Mouse (Mus musculus): Measurements from ENCODE around the gene Prss47.
A peak's percentile ranks its signal among the peaks of the same experiment; 100 is the strongest.

Prss47 gene

DNA sequence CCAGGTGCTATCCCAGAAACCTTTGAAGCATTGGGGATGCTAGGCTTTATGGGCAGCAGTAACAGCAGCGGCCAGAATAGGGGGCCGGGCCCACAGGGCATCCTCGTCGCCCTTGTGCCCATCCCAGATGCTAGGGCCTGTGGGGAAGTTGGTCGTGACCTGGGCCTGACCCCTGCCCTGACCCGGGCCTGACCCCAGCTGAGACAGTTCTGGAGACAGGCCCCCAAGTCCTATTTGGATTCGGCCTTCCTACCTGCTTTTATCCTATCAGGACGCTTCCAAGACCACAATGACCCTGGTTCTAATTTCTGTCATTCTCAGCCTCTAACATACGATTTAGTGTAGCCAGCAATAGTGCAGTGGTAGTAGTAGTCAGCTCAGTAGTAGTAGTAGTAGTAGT, at the start of gene Prss47:
Gene Prss47 (minus strand): TSS at position 101 of the 400 bp plus-strand sequence.
- DNase-seq: no peak

DNA sequence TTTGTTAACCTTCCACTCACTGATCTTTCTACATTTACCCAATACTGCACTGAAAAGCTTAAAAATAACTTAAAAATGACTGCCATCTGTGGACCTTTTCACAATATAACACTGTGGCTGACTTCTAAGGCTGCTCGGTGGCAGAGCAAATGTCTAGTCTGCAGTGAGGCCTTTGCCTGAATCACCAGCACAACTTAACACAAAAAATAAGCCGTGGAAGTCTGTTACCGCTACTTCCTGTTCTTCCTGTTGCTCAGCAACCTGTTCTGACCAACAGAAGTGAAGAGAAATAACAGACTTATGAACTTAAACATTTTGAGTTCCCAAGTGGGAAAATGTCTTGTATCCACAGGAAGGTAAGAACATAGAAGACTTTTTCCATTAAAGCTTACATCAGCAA, 48.7 kb upstream of the Prss47 start:
- DNase-seq: no peak

DNA sequence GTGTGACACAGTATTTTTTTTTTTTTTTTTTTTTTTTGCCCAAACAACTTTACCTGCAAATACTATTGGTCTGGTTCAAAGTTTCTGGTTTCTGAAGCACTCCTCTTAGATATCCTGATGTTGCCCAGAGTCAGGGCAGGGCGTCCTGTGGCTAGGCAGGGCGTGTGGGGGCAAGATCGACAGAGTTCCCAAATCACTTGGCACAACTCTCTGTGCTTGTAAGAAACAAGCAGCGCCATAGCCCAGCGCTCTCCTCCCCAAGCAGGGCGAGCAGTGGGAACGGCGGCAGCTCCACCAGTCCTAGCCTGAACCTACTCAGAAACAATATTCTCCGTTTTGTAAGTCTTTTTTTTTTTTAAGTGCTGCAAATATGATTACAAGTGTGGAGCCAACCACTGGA, 48.1 kb upstream of the Prss47 start:
- DNase-seq: no peak

DNA sequence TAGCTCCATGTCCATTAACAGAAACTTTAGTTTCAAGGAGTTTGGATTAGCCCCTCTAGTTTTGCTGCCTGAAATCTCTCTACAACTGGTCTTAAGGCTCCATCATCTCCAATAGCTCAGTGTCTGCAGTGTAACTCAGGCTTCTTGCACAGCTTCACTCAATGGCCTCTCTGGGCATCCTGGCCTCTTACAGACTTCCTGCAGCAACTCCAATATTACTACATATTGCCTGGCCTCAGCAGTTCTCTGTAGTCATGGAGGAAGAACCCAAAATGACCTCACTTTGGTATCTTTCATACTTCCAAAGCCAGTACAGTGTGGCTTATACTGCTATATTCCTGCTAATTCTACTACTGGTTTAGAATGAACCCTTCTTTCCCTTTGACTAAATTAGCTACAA, 44.5 kb upstream of the Prss47 start:
- DNase-seq: no peak

DNA sequence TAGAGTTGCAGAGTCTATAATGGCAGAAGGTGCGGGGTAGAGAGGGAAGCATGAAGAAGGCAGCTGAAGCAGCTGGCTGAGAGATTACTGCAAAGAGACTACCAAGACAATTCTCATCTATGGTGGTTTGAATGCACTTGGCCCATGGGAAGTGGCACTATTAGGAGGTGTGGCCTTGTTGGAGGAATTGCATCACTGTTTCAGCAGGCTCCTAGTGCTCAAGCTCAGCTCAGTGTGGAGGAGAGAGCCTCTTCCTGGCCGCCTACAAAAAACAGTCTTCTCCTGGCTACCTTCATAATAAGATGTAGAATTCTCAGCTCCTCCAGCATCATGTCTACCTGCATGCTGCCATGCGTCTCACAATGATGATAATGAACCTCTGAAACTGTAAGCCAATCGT, 43.4 kb upstream of the Prss47 start:
- no peak for DNase-seq

DNA sequence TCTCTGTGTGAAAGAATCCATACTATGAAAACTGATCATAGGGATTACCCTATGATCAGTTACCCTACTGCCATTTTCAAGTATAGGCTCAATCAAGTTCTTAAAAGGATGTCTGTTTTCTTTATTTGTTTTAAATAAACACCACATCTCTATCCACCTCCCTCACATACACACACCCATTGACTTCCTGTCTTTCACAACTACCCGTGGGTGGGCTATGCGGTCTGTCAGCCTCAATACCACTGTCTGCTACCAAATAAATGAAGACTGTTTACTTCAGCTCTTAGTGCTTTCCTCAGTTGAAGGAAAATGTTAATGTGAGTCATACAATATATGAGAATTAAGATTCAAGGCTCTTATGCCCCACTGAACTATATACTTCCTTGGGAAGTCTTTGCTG, 17.4 kb upstream of the Prss47 start:
- DNase-seq: no peak

DNA sequence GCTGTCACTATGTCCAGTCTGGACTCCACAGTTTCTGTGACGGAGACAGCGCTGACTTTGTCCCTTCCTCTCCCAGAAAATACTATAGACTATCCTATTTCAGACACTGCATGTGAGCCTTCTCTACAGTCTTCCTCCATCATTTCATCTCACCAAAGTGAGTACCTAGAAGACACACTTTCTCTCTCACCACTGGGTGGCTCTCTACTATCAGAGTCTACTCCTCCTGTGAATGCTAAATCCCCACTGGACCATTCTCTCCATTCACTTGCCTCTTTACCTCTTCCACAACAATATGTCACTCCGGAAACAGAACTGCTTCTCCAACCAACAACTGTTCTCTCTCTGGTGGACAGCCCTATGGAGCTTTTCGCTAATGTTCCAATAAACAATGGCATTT, 17.5 kb downstream of the Prss47 start:
- DNase-seq: peak in 1 of 2 experiments; percentile 10

DNA sequence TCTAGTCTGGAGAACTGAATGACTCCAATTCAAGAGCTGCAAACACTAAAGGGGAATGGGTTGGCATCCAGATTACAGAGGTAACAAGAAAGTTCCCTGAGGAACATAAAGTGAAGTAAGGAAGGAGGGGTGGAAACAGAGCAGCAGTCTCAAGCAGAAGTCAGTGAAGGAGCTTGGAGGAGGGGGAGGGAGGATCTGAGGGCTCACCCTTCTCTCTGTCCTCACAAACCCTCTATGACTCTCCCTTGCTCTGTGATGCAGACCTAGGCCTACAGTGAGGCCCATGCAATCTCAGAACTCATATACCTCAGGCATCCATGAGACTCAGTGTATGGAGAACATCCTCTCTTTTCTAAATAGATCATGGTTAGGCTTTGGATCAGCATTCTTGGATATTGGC, 19.8 kb downstream of the Prss47 start, which contains the start of gene Spata31d1c:
Gene Spata31d1c (plus strand): TSS at position 301 of the 400 bp plus-strand sequence.
- DNase-seq: no peak

DNA sequence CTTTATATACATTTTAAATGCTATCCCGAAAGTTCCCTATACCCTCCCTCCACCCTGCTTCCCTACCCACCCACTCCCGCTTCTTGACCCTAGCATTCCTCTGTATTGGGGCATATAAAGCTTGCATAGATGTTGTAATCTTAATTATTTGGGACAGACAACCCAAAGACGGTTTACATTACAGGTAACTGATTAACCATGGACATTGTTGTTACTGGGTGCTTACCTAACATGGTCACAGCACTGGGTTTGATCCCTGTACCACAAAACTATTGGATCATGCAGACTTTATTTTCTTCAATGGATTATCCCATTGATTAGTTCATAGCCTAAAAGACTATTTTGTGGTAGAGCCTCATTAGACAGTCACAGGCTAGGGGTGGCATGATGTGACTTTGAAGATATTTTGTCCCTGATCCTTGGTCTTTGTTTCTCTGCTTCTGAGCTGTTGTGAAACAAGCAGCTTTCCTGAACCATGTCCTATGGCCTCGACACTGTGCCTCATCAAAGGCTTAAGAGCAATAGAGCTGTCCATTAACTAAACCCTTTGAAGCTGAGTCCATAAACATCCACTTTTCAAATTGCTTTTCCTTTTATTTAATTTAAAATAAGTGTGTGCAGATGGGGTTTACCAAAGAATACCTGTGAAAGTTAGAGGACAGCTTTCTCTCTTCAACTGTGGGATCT, 41.4 kb downstream of the Prss47 start:
- DNase-seq: no peak

DNA sequence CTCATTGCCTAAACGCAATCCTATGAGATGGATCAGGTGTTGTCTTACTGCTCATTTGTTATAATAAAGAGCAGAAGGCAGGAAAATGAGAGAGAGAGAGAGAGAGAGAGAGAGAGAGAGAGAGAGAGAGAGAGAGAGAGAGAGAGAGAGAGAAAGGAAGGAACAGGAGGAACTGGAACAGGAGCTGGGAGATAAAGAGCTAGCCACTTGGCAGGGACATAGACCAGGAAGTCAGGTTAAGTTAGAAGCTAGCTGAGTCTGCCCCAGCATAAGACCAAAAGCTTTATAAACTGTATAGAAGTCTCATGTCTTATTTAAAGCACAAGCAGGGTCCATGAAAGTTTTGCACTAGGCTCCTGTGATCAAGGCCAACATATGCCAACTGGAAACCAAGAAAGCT, 44.6 kb downstream of the Prss47 start:
- no peak for DNase-seq

DNA sequence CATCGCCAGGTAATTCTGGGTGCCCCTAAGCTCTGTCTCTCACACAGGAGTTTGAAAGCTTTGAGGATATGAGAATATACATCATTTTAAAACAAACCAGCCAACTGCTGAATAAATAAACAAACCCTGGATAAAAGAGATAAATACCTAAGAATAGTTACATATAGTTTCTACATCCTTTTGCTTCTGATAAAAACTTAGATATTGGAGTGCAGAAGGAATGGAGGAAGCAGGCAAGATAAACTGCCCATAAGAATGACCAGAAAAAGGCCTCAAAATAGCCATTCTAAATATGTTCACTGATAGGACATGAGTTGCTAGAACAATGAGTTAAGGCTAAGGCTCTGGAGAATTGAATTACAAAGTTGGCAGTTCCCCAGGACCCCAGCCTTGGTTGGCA, 45.8 kb downstream of the Prss47 start:
- DNase-seq: no peak

DNA sequence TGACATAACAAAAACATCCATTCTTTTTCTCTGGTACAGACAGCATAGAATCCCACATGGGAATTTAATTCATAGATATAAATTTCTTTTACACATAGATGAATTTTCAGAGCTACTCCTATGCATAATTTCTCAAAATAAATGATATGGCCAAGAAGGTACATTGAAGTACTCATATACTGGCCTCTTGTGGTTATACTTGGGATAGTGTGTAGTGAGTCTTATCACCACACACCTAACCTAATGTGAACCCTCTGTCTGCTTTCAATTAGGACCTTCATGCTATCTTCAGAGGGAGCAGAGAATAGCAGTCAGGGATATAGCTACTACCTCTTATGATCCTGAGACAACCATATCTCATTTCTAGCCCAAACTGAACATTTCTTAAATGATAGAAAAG, 47.1 kb downstream of the Prss47 start:
- no peak for DNase-seq

Measured in cerebellum, adult 18-20 months (tissue).